Mouse (Mus musculus) neural tube, embryonic 10.5 days (tissue): ENCODE measurements around the gene Muc1.

ENCODE experiments used
- DNase-seq: peaks from one replicate; pipeline ENCODE4 v3.0.0-alpha.2; 2017; ENCODE audit warnings: low spot score; ENCODE audit errors: extremely low spot score

The Muc1 gene

GRCm38 (mm10) chr3:89233562-89234110 lies 4.8 kb downstream of the Muc1 start:
- no peak for DNase-seq

DNA sequence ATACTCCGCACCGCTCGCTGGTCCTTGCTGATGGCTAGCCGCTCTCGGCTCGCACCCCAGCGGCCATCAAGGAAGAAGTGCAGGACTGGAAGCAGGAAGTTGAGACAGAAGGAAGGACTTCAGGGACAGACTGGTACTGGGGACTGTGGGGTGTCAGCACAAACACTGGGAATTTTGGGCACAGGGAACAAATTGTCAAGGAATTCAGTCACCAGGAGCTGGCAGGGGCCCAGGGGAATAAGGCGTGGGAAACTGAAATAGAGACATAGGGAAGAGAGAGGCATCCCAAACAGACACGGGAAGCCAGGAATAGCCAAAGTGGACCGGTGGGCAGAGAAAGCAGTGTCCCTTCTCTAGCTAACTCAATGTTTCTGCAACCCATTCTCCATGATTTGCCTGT lies 7.7 kb downstream of the Muc1 start:
- no peak for DNase-seq

GRCm38 (mm10) chr3:89237682-89238081 lies 8.8 kb downstream of the Muc1 start:
- DNase-seq: no peak

DNA sequence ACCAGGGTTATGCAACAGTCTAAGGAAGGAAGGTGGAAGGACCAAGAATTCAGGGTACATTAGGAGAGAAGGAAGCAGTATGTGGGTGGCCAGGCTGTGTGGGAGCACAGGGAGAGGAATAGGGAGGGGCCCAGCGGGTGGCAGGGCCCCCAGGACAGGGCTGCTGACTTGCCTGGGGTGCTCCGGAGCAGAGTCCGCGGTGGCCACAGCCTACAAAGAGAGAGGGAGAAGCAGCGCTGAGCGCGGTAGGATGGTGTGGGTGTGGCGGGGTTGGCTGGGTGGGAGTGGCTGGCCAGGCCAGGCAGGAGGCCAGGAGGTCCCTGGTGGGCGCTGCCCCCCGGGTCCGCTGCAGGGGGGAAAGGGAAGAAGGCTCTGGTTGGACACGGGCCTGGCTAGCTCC lies 9.6 kb downstream of the Muc1 start:
- no peak for DNase-seq

GRCm38 (mm10) chr3:89242331-89242895 lies 13.6 kb downstream of the Muc1 start:
- no peak for DNase-seq

DNA sequence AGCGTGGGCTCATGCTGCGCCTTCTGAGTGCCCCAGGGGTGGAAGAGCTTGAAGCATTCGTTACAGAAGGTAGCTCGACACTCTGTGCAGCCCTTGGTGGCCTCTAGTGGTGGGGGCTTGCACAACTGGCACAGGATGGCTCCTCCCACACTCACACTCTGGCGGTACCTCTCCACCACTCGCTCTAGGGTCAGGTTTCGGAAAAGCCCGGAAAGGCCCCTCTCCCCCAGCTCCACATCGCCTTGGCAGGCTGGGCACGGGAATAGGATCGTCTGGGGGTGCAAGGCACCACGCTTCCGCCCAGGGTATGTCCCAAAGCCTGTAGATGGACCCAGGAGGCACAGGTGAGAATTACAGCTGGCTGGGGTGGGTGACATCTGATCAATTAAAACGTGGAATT lies 14.8 kb downstream of the Muc1 start:
- DNase-seq: peak; percentile 46

DNA sequence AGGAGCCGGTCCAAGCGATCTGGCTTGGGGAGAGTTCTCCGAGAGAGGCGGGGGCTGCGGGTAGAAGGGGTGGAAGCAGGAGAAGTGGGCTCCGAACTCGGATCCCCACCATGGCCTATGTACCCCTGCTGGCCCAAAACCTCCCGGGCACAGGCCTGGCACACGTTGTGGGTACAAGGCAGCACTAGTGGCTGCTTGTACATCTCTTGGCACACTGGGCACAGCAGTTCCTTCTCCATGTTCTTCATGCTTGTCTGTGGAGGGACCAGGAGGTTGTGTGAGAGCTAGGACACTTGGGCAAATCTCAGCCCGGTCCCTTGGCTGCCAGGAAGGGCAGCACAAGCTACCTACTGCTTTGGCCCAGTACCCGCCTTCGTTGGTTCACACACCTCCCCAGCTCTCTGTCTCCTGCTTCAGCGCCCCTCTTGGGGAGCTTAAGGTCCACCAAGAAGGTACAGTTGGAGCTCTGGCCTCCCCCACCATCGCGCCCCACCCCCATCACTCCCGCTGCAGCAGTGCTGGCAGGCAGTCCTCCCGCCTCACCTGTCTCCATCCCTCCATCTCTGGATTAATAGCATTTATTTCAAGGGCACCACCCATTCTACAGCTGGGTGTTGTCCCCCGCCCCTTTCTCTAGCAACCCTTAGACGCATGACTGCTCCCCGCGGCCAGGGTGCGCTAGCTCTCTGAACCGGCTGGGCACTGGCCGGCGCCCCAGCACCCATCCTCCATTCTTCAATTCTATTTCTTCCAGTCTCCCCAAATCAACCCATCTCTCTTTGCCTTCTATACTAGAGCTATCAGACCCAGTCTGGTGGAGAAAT lies 15.5 kb downstream of the Muc1 start:
- no peak for DNase-seq

DNA sequence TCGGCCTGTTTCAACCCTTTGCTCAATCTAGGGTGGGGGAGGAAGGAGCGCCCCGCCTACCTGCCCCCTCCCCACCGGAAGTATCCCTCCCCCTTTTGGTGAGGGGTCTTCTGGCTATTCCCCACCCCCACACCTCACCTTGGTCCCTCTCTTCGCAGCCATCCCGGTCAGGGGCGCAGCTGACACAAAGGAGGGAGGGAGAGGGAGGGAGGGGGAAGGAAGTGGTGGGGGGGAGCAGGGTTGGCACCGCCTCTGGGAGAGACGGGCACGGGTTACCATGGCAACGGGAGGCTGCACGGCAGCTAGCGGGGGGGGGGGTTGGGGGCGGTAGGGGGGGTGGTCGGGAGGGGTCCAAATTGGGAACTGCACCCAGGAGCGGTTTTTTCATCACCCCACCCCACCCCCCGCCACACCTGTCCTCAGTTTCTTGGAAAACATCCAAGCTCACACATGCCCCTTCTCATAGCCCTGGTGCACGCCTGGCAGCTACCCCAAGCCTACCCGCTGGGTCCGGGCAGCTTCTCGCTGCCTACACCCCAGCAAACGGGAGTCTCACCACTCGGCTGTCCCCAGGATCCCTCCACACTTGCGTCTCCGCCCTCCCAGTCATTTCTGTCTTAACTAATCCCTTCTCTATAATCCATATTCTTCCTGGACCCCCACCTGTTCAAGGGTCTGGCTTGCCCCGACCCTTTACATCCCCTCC lies 16.3 kb downstream of the Muc1 start:
- peak; percentile 58 for DNase-seq

DNA sequence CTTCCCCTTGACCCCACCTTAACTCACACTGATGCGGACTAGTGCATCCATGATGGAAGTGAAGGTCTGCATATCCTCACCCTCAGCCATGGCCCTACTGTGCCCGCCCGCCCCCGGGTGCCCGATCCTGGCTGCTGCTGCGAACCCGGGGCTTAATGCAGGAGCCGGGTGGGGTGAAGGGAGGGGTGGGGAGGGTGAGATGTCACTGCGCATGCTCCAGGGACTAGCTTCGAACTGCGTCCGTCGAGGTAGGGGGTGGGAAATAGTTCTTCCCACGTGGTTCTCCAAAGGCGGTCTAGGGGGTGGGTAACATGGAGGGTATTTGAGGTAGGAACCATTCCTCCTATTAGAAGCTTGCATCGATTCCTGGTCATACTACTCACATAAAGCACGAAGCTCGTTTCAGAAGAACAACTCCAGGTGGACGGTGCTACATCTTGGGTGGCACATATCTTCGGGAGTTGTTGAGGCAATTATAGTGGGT lies 16.9 kb downstream of the Muc1 start, which contains the start of gene Krtcap2:
Gene Krtcap2, plus strand, starts transcription at position 279 of the 484 bp plus-strand sequence.
- no peak for DNase-seq

DNA sequence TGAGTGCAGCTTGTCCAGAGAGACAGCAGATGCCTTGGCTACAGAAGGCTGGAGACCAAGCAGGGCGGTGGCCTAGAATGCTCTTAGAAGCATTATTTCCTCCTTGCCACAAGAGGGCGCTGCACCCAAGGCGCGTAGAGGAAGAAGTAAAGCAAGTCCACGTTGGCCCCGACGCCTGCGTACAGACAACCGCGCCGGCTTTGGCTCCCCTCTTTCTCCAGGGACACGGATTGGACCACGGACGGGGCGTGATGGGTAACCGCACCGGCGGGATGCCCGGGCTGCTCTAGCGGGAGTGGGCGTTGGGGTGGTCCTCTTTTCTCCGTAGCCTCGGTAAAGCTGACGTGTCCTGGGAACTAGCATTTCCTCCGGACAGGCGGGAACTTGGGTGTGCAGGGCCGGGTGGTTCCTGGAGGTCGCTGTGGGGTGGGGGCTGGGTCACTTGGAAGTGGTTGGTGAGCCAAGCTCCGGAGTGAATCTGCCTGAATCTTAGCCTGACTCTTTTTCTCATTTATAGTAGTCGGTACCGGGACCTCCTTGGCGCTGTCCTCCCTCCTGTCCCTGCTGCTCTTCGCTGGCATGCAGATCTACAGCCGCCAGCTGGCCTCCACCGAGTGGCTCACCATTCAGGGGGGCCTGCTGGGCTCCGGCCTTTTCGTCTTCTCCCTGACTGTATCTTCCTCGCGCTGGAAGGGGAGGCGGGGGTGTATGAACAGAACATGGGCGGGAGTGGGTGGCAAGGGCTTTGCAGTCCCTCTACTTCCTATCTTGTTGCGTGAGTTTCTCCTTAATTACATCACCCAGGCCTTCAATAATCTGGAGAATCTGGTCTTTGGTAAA lies 17.6 kb downstream of the Muc1 start, which contains the start of gene Trim46:
Gene Trim46, minus strand, starts transcription at position 49 of the 840 bp plus-strand sequence.
- DNase-seq: peak; percentile 94

- no peak for DNase-seq
Observed at GRCm38 (mm10) chr3:89247466-89247865, 18.6 kb downstream of the Muc1 start.

DNA sequence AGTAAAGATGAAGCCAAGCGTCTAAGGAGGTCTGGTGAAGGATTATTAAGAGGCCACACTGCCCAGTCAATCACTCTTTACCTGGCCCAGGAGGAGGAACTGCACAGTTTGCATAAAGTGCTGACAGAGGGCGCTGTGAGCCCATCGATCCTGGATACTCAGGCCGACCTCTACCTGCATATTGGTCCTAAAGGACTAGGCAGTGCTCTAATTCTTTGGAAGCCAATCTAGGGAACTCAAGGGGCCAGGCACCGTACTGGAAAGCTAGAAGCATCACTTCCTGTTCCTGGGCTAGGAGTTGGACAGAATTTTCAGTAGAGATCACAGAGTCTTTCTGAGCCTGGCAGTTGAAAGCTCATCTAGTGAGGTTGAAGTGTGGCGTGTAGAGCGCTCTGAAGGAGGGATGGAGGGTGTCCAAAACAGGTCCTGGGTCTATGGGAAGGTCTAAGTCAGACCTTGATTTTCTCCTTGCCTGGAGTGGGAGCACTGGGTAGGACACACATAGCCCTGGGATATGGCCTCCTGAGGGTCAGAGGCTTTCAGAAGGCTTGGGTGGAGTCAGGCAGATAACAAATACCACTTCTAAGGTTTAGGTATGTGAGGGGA lies 21.7 kb downstream of the Muc1 start:
- no peak for DNase-seq

DNA sequence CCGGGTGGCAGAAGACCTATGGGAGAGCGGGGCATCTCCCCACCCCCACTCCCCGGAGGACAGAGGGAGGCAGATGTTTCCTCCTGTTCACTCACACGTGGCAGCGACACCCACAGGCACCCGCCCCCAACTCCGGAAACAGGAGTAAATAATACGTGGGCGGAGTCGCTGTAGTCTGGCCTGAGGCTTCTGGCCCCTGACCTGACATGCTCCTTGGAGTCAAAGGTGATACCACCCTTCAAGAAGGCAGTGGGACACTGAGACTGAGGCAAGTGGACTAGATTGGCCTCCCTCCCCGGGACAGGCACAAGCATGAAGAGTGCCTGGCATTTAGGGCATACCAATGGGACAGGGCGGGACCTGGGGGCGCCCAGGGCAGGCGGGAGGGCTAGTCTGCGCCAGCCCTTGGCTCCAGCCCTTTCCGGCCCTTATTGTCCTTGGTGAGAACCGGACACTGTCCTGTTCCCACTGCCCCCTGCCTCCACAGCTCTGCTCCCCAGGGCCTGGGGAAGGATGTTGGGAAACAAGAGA lies 22.6 kb downstream of the Muc1 start:
- peak; percentile 50 for DNase-seq

GRCm38 (mm10) chr3:89254994-89255393 lies 26.1 kb downstream of the Muc1 start:
- DNase-seq: no peak

- no peak for DNase-seq
Observed at GRCm38 (mm10) chr3:89256177-89256576, 27.3 kb downstream of the Muc1 start.

DNA sequence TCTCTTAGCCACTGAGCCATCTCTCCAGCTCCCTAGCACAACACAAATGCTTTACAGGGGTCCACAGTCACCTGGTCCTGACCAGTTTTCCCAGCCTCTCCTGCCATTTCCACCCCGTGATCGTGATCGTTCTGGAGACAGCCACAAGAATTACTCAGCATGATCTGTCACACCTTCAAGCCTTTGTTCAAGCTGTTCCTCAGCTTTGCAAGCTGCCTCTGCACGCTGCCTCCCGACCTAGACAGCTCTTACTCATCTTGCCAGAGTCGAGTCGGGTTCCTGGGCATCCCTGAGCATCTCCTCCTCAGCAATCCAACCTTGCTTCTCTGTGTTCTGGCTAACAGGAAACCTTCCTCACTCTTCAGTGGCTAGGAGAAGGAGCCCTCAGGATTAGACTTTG lies 30.2 kb downstream of the Muc1 start, which contains the start of gene Dpm3:
Gene Dpm3, plus strand, starts transcription at position 283 of the 400 bp plus-strand sequence.
- no peak for DNase-seq

DNA sequence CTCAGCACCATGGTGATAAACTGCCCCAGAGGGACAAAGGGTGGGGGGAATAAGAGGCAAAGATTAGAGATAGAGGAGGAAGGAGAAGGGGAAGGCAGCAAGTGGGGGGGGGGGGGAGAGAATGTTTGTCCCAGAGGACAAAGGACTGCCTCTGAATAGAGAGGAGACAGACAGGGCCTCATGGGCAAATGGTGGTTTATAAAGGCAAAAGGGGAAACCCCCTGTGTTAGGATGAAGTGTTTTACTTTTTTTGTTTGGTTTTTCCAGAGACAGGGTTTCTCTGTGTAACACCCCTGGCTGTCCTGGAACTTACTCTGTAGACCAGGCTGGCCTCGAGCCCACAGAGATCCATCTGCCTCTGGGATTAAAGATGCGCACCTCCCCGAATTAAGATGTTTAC lies 31.4 kb downstream of the Muc1 start:
- no peak for DNase-seq

- DNase-seq: no peak
Observed at GRCm38 (mm10) chr3:89262417-89262816, 33.6 kb downstream of the Muc1 start.

GRCm38 (mm10) chr3:89266439-89266893 lies 37.6 kb downstream of the Muc1 start:
- peak; percentile 74 for DNase-seq

GRCm38 (mm10) chr3:89268916-89269315 lies 40.1 kb downstream of the Muc1 start:
- no peak for DNase-seq
